Mouse (Mus musculus) stomach, postnatal 0 days (tissue): ENCODE measurements around the gene Unc13b.

Experiments used
- CTCF ChIP-seq: IDR thresholded peaks from 2 replicates; pipeline ENCODE4 v1.5.1; 2016; ENCODE audit warnings: antibody characterized with exemption, low read depth, mild to moderate bottlenecking, moderate library complexity
- EP300 ChIP-seq: optimal IDR thresholded peaks from 2 replicates; pipeline ENCODE3; 2016; ENCODE audit warnings: antibody characterized with exemption

- TF ChIP-seq EP300 (no peak), CTCF (no peak)
Observed at GRCm38 (mm10) chr4:43232985-43233384, 174.2 kb downstream of the Unc13b start.
